Mouse (Mus musculus): ENCODE measurements at regions not wholly inside any gene's neighbourhood (a gene's known extent, or its start where the extent isn't known, plus 50 kb on each side); places are given as distances from the start of the nearest gene placed in this dataset.

DNA sequence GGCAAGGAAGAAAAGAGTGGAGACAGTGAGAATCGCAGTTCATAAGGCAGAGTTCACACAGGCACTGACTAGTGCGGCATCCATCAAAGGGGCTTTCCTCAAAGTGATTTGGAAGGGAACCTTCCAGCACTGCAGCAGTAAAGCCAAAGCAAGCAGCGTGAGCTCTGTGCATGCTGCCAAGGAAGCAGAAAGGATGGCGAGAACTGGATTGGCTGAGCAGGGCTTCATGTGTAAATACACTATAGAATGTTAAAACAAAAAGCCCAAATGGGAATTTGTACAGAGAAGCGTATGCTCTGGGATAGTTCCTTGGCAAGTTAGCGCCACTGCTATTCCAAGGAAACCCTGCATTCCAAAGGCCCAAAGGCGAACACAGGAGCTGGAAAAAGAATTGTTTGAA, 81.5 kb downstream of the Tnfsf18 start:
- DNase-seq (ENCODE audit: low read depth in 3 of 3, low spot score in 3 of 3) (no peak), ATAC-seq (ENCODE audit: insufficient read depth) (no peak)
- Histone ChIP-seq H3K9ac (replicated peaks) (no peak overlapping the region), H3K9me3 (ENCODE audit: control insufficient read depth, low read length) (no peaks in the 10 kb centered on the region), H3K4me3 (ENCODE audit: insufficient read depth in 1 of 2, low read depth in 2 of 2, low read length in 2 of 2) (no peak overlapping the region), H3K27ac (no peak overlapping the region), H3K4me1 (replicated peaks; ENCODE audit: control insufficient read depth in 2 of 2, insufficient read depth in 2 of 2, low read length in 1 of 2) (no peaks in the 10 kb centered on the region), H3K4me2 (ENCODE audit: low read depth) (no peak overlapping the region), H3K27me3 (ENCODE audit: control insufficient read depth, insufficient read depth, low read length) (no peaks in the 10 kb centered on the region), H3K36me3 (replicated peaks; ENCODE audit: control insufficient read depth, insufficient read depth, low read depth) (no peaks in the 10 kb centered on the region)
- TF ChIP-seq CTCF (IDR thresholded peaks at IDR 0.05; ENCODE audit: low read depth) (no peak), EP300 (IDR thresholded peaks at IDR 0.05; ENCODE audit: low read depth) (no peak)
- 56% methylated on average over 7 of the region's 7 CpGs for WGBS (ENCODE audit: insufficient replicate concordance)

DNA sequence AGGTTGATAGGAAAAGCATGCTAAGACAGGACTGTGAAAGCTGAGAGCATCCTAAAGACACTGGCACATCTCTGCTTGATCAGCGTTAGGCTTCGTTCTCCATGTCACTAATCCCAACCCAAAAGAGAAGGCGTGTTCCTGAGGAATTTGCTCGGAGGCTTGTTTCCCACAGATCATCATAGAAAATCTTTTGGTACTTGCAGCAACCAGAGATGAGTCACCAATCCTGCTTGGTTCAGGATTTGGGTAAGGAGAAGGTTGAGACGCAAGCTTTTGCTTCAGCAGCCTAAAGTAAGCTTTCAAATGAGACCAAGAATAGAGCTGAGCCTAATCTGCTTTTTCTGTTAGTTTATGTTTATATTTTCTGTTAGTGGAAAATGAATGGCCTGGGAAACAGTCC, 80.7 kb downstream of the Tnfsf18 start:
- no peak for ATAC-seq (ENCODE audit: insufficient read depth)
- 75% methylated on average over 5 of the region's 5 CpGs for WGBS (ENCODE audit: insufficient replicate concordance)
- Histone ChIP-seq H3K4me2 (ENCODE audit: low read depth) (no peak overlapping the region), H3K4me3 (ENCODE audit: insufficient read depth in 1 of 2, low read depth in 2 of 2, low read length in 2 of 2) (no peak overlapping the region), H3K9ac (replicated peaks) (no peak overlapping the region), H3K4me1 (replicated peaks; ENCODE audit: control insufficient read depth in 2 of 2, insufficient read depth in 2 of 2, low read length in 1 of 2) (no peaks in the 10 kb centered on the region), H3K27ac (no peak overlapping the region), H3K36me3 (replicated peaks; ENCODE audit: control insufficient read depth, insufficient read depth, low read depth) (no peaks in the 10 kb centered on the region), H3K27me3 (ENCODE audit: control insufficient read depth, insufficient read depth, low read length) (no peaks in the 10 kb centered on the region), H3K9me3 (ENCODE audit: control insufficient read depth, low read length) (no peaks in the 10 kb centered on the region)
- no peak for DNase-seq (ENCODE audit: low read depth in 3 of 3, low spot score in 3 of 3)
- TF ChIP-seq CTCF (IDR thresholded peaks at IDR 0.05; ENCODE audit: low read depth): no peak
- TF ChIP-seq EP300 (IDR thresholded peaks at IDR 0.05; ENCODE audit: low read depth): no peak

GRCm38 (mm10) chr1:161570762-161571161, 76.3 kb downstream of the Tnfsf18 start:
- ATAC-seq (ENCODE audit: insufficient read depth): no peak
- Histone ChIP-seq H3K9ac (replicated peaks) (no peak overlapping the region), H3K36me3 (replicated peaks; ENCODE audit: control insufficient read depth, insufficient read depth, low read depth) (no peaks in the 10 kb centered on the region), H3K27ac (no peak overlapping the region), H3K4me1 (replicated peaks; ENCODE audit: control insufficient read depth in 2 of 2, insufficient read depth in 2 of 2, low read length in 1 of 2) (no peaks in the 10 kb centered on the region), H3K4me3 (ENCODE audit: insufficient read depth in 1 of 2, low read depth in 2 of 2, low read length in 2 of 2) (no peak overlapping the region), H3K27me3 (ENCODE audit: control insufficient read depth, insufficient read depth, low read length) (no peaks in the 10 kb centered on the region), H3K4me2 (ENCODE audit: low read depth) (no peak overlapping the region), H3K9me3 (ENCODE audit: control insufficient read depth, low read length) (no peaks in the 10 kb centered on the region)
- TF ChIP-seq CTCF (IDR thresholded peaks at IDR 0.05; ENCODE audit: low read depth) (no peak), EP300 (IDR thresholded peaks at IDR 0.05; ENCODE audit: low read depth) (no peak)
- WGBS (ENCODE audit: insufficient replicate concordance): 48% methylated on average over 3 of the region's 3 CpGs
- DNase-seq (ENCODE audit: low read depth in 3 of 3, low spot score in 3 of 3): no peak

GRCm38 (mm10) chr1:161567826-161568225, 73.4 kb downstream of the Tnfsf18 start:
- Histone ChIP-seq H3K9me3 (ENCODE audit: control insufficient read depth, low read length) (no peaks in the 10 kb centered on the region), H3K27me3 (ENCODE audit: control insufficient read depth, insufficient read depth, low read length) (no peaks in the 10 kb centered on the region), H3K4me3 (ENCODE audit: insufficient read depth in 1 of 2, low read depth in 2 of 2, low read length in 2 of 2) (no peak overlapping the region), H3K4me1 (replicated peaks; ENCODE audit: control insufficient read depth in 2 of 2, insufficient read depth in 2 of 2, low read length in 1 of 2) (no peaks in the 10 kb centered on the region), H3K9ac (replicated peaks) (no peak overlapping the region), H3K4me2 (ENCODE audit: low read depth) (no peak overlapping the region), H3K27ac (no peak overlapping the region), H3K36me3 (replicated peaks; ENCODE audit: control insufficient read depth, insufficient read depth, low read depth) (no peaks in the 10 kb centered on the region)
- ATAC-seq (ENCODE audit: insufficient read depth) (no peak), DNase-seq (ENCODE audit: low read depth in 3 of 3, low spot score in 3 of 3) (no peak)
- TF ChIP-seq CTCF (IDR thresholded peaks at IDR 0.05; ENCODE audit: low read depth): no peak
- TF ChIP-seq EP300 (IDR thresholded peaks at IDR 0.05; ENCODE audit: low read depth): no peak

GRCm38 (mm10) chr1:161560368-161560767, 65.9 kb downstream of the Tnfsf18 start:
- Histone ChIP-seq H3K27ac (no peak overlapping the region), H3K4me3 (ENCODE audit: insufficient read depth in 1 of 2, low read depth in 2 of 2, low read length in 2 of 2) (no peak overlapping the region), H3K9me3 (ENCODE audit: control insufficient read depth, low read length) (no peaks in the 10 kb centered on the region), H3K36me3 (replicated peaks; ENCODE audit: control insufficient read depth, insufficient read depth, low read depth) (no peaks in the 10 kb centered on the region), H3K27me3 (ENCODE audit: control insufficient read depth, insufficient read depth, low read length) (no peaks in the 10 kb centered on the region), H3K9ac (replicated peaks) (no peak overlapping the region), H3K4me1 (replicated peaks; ENCODE audit: control insufficient read depth in 2 of 2, insufficient read depth in 2 of 2, low read length in 1 of 2) (no peaks in the 10 kb centered on the region), H3K4me2 (ENCODE audit: low read depth) (no peak overlapping the region)
- 27% methylated on average over 3 of the region's 3 CpGs for WGBS (ENCODE audit: insufficient replicate concordance)
- no peak for ATAC-seq (ENCODE audit: insufficient read depth)
- DNase-seq (ENCODE audit: low read depth in 3 of 3, low spot score in 3 of 3): no peak
- no peak for TF ChIP-seq EP300 (IDR thresholded peaks at IDR 0.05; ENCODE audit: low read depth)
- TF ChIP-seq CTCF (IDR thresholded peaks at IDR 0.05; ENCODE audit: low read depth): no peak
